22 mouse cellular contexts compared by ENCODE assay signal in the genomic region with DNA sequence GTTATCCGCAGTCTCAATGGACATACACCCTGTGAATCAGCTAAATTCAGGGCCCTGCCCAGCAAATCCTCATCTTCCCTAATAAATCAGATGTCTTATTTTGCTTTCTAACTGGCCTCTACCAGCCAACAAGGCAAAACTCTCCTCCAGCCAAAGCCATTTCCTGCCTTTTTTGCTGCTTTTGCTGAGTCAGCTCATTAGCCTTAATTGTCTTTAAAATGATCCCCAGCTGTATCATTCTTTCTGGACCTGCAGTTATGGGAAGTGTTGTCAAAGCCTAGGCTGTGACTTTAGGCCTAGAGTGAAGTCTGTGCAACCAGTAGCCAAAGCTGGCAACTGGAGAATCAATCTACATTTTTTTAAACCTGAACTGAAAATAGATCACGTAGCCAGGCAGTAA.
"Had no signal": no experiment of that assay in that cellular context is flagged by ENCODE, and none has a peak within 500 bp of the region (broad histone marks: within the 10 kb centered on the region; RNA-seq: fewer than 3 reads in every experiment).

No protein-coding gene starts in this region.

- H3K4me3 ChIP-seq: liver, embryonic 13.5 days; liver, embryonic 15.5 days; megakaryocyte, embryonic 14.5 days; midbrain, embryonic 13.5 days; myocyte; neural tube, embryonic 13.5 days; neural tube, embryonic 15.5 days; stomach, embryonic 15.5 days had no signal

- H3K36me3 ChIP-seq: liver, embryonic 13.5 days; liver, embryonic 15.5 days; midbrain, embryonic 13.5 days; neural tube, embryonic 13.5 days; neural tube, embryonic 15.5 days; stomach, embryonic 15.5 days had no signal

- H3K9me3 ChIP-seq: liver, embryonic 13.5 days; liver, embryonic 15.5 days; midbrain, embryonic 13.5 days; neural tube, embryonic 13.5 days; neural tube, embryonic 15.5 days; stomach, embryonic 15.5 days had no signal

- H3K4me1 ChIP-seq: liver, embryonic 13.5 days; liver, embryonic 15.5 days; midbrain, embryonic 13.5 days; neural tube, embryonic 13.5 days; neural tube, embryonic 15.5 days; stomach, embryonic 15.5 days had no signal

- DNase-seq: liver, embryonic 13.5 days; liver, postnatal 0 days; lung, adult 2 months; lung, postnatal 10 days; retina, postnatal 1 day; right cerebral cortex, adult 18-20 months; right cerebral cortex, postnatal 25 days; right cerebral cortex, postnatal 4 days; thymus, adult 2 months; thymus, postnatal 25 days; thymus, postnatal 4 days had no signal

- H3K27ac ChIP-seq: liver, embryonic 13.5 days; liver, embryonic 15.5 days; macrophage; midbrain, embryonic 13.5 days; neural tube, embryonic 13.5 days; neural tube, embryonic 15.5 days; stomach, embryonic 15.5 days; stomach, postnatal 0 days had no signal

- H3K27me3 ChIP-seq: liver, embryonic 13.5 days; liver, embryonic 15.5 days; neural tube, embryonic 13.5 days; neural tube, embryonic 15.5 days; stomach, embryonic 15.5 days had no signal

- H3K4me2 ChIP-seq: liver, embryonic 13.5 days; liver, embryonic 15.5 days; midbrain, embryonic 11.5 days; midbrain, embryonic 13.5 days; neural tube, embryonic 13.5 days; neural tube, embryonic 15.5 days; stomach, embryonic 15.5 days had no signal

- ATAC-seq: liver, postnatal 0 days; midbrain, embryonic 13.5 days; midbrain, embryonic 16.5 days had no signal

- H3K9ac ChIP-seq: liver, embryonic 13.5 days; liver, embryonic 15.5 days; liver, postnatal 0 days; midbrain, embryonic 13.5 days; neural tube, embryonic 13.5 days; neural tube, embryonic 15.5 days; stomach, embryonic 15.5 days had no signal
